Mouse (Mus musculus): ENCODE results near the gene Rhox6. TPM values are rescaled to one million over a fixed set of nuclear protein-coding genes. Genes with fewer than 3 reads are reported as not detected.
"Not testable (repeated sequence)": the region's sequence is repeated elsewhere in the genome, so short reads cannot be mapped to it uniquely, and the experiment has no call there.

Rhox6 gene
- not detected in 2 replicates for polyA plus RNA-seq (2015; fragmentation: Nextera tagmentation; extraction: Ambion mirVana)

- H3K9me3 ChIP-seq (replicated peaks; ENCODE audit: control insufficient read depth, low read length); H3K27me3 ChIP-seq (ENCODE audit: control insufficient read depth, insufficient read depth, low read length); H3K4me2 ChIP-seq (ENCODE audit: low read depth, low read length); H3K4me3 ChIP-seq (ENCODE audit: low read length); H3K9ac ChIP-seq (ENCODE audit: low read length); ATAC-seq (replicated peaks; ENCODE audit: extremely low read depth, insufficient read depth, low FRiP score); H3K36me3 ChIP-seq (ENCODE audit: control insufficient read depth, insufficient read depth); H3K4me1 ChIP-seq (ENCODE audit: control insufficient read depth, insufficient read depth, low read length); H3K27ac ChIP-seq (ENCODE audit: low read length): not testable (repeated sequence)
- WGBS = 81% methylated on average over 4 of the region's 12 CpGs
These were observed at the start of gene Rhox6 for GRCm38 (mm10) chrX:37826610-37827009. Gene Rhox6 (plus strand): TSS chrX:37826910.

DNA sequence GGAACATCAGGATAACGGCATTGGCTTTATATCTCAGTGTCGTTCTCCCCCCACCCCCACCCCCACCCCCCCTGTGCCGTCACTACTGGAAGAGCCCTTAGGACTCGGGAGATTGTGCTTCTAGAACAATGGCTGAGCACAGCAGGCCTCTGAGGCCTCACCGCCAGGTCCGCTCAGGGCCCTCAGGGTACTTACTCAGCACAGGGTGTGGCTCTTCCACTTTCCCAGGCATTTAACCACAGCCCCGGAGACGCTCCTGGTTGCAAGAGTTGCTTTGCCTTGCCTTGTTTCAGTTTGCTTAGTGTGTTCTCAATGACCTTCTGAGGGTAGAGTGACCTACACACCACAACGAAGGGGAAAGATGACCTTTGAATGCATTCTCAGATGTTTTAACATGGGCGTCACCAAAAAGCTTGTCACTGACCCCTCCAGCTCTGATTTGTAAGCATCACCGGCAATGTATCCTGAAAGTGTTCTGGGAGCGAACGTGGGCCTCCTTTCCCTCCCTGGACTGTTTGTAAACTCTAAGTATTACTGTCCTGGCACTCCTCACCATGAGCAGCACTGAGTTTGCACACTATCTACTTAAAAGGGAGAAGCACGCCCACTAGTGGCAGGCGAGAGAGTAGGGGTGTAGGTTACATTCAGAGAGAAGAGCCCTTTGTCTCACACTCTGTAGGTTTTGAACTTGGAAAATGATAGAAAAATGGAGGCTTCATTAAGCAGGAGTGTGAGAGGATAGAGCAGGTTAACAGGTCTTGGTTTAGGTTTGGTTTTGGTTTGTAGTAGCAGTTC is 19.2 kb upstream of the Rhox6 start:
- no peaks in the 10 kb centered on the region for H3K36me3 ChIP-seq (ENCODE audit: control insufficient read depth, insufficient read depth)
- no peaks in the 10 kb centered on the region for H3K9me3 ChIP-seq (replicated peaks; ENCODE audit: control insufficient read depth, low read length)
- H3K9ac ChIP-seq (ENCODE audit: low read length) = no peak overlapping the region
- H3K4me3 ChIP-seq (ENCODE audit: low read length) = no peak overlapping the region
- no peaks in the 10 kb centered on the region for H3K4me1 ChIP-seq (ENCODE audit: control insufficient read depth, insufficient read depth, low read length)
- H3K27me3 ChIP-seq (ENCODE audit: control insufficient read depth, insufficient read depth, low read length) = no peaks in the 10 kb centered on the region
- no peak overlapping the region for H3K27ac ChIP-seq (ENCODE audit: low read length)
- WGBS = 77% methylated on average over 15 of the region's 15 CpGs
- no peak overlapping the region for H3K4me2 ChIP-seq (ENCODE audit: low read depth, low read length)
- ATAC-seq (replicated peaks; ENCODE audit: extremely low read depth, insufficient read depth, low FRiP score) = no peak

DNA sequence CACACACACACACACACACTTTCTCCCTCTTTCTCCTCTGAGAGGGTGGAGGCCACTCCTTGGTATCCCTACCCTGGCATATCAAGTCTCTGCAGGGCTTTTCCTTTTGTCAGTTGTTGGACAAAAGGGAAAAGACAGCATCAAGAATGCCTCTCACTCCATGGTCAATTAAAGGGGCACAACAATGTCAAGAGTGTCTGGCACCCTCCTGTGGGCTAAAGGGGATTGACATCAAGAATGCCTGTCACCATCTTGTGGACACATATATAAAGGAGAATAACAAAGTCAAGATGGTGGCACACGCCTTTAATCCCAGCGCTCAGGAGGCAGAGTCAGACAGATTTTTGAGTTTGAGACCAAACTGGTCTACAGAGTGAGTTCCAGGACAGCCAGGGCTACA is 17.3 kb upstream of the Rhox6 start:
- 78% methylated on average over 2 of the region's 2 CpGs for WGBS
- Histone ChIP-seq H3K27me3 (ENCODE audit: control insufficient read depth, insufficient read depth, low read length) (no peaks in the 10 kb centered on the region), H3K27ac (ENCODE audit: low read length) (no peak overlapping the region), H3K36me3 (ENCODE audit: control insufficient read depth, insufficient read depth) (no peaks in the 10 kb centered on the region), H3K9me3 (replicated peaks; ENCODE audit: control insufficient read depth, low read length) (no peaks in the 10 kb centered on the region), H3K9ac (ENCODE audit: low read length) (no peak overlapping the region), H3K4me3 (ENCODE audit: low read length) (no peak overlapping the region), H3K4me1 (ENCODE audit: control insufficient read depth, insufficient read depth, low read length) (no peaks in the 10 kb centered on the region), H3K4me2 (ENCODE audit: low read depth, low read length) (no peak overlapping the region)
- ATAC-seq (replicated peaks; ENCODE audit: extremely low read depth, insufficient read depth, low FRiP score) = no peak

DNA sequence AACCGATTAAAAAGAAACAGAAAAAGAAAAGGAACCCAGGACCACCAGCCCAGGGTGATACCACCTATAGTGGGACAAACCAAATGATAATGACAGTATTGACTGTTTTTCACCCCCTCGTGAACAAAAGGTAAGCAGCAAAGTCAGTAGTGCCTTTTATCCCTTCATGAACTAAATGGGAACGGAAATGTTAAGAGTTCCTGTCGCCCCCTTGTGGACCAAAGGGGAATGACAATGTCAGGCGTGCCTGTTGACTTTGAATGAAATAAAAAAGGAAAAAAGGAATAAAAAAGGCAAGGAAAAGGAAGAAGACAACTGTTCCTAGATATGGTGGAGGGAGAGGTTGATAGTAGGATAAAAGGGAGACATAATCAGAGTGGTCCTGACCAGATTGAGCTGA is 15.5 kb upstream of the Rhox6 start:
- Histone ChIP-seq H3K36me3 (ENCODE audit: control insufficient read depth, insufficient read depth) (no peaks in the 10 kb centered on the region), H3K27me3 (ENCODE audit: control insufficient read depth, insufficient read depth, low read length) (no peaks in the 10 kb centered on the region), H3K4me3 (ENCODE audit: low read length) (no peak overlapping the region), H3K27ac (ENCODE audit: low read length) (no peak overlapping the region), H3K9me3 (replicated peaks; ENCODE audit: control insufficient read depth, low read length) (no peaks in the 10 kb centered on the region), H3K9ac (ENCODE audit: low read length) (no peak overlapping the region), H3K4me2 (ENCODE audit: low read depth, low read length) (no peak overlapping the region), H3K4me1 (ENCODE audit: control insufficient read depth, insufficient read depth, low read length) (no peaks in the 10 kb centered on the region)
- ATAC-seq (replicated peaks; ENCODE audit: extremely low read depth, insufficient read depth, low FRiP score) = no peak
- WGBS = 23% methylated on average over 5 of the region's 5 CpGs

GRCm38 (mm10) chrX:37815665-37816064 is 11.0 kb upstream of the Rhox6 start:
- H3K27me3 ChIP-seq (ENCODE audit: control insufficient read depth, insufficient read depth, low read length) = no peaks in the 10 kb centered on the region
- no peak overlapping the region for H3K27ac ChIP-seq (ENCODE audit: low read length)
- WGBS = 59% methylated on average over 10 of the region's 10 CpGs
- ATAC-seq (replicated peaks; ENCODE audit: extremely low read depth, insufficient read depth, low FRiP score) = no peak
- H3K4me3 ChIP-seq (ENCODE audit: low read length) = no peak overlapping the region
- H3K9ac ChIP-seq (ENCODE audit: low read length) = no peak overlapping the region
- H3K9me3 ChIP-seq (replicated peaks; ENCODE audit: control insufficient read depth, low read length) = no peaks in the 10 kb centered on the region
- H3K4me1 ChIP-seq (ENCODE audit: control insufficient read depth, insufficient read depth, low read length) = no peaks in the 10 kb centered on the region
- no peaks in the 10 kb centered on the region for H3K36me3 ChIP-seq (ENCODE audit: control insufficient read depth, insufficient read depth)
- no peak overlapping the region for H3K4me2 ChIP-seq (ENCODE audit: low read depth, low read length)

GRCm38 (mm10) chrX:37831386-37831785 is 4.7 kb downstream of the Rhox6 start, which contains the start of gene Rhox7a:
Gene Rhox7a (plus strand): TSS chrX:37831686.
- H3K9me3 ChIP-seq (replicated peaks; ENCODE audit: control insufficient read depth, low read length); H3K36me3 ChIP-seq (ENCODE audit: control insufficient read depth, insufficient read depth); H3K27ac ChIP-seq (ENCODE audit: low read length); ATAC-seq (replicated peaks; ENCODE audit: extremely low read depth, insufficient read depth, low FRiP score); H3K9ac ChIP-seq (ENCODE audit: low read length); H3K4me2 ChIP-seq (ENCODE audit: low read depth, low read length); H3K4me1 ChIP-seq (ENCODE audit: control insufficient read depth, insufficient read depth, low read length); H3K4me3 ChIP-seq (ENCODE audit: low read length); H3K27me3 ChIP-seq (ENCODE audit: control insufficient read depth, insufficient read depth, low read length): not testable (repeated sequence)
- WGBS = 55% methylated on average over 8 of the region's 8 CpGs

GRCm38 (mm10) chrX:37871641-37872040 is 44.9 kb downstream of the Rhox6 start:
- H3K27me3 ChIP-seq (ENCODE audit: control insufficient read depth, insufficient read depth, low read length) = no peaks in the 10 kb centered on the region
- no peak overlapping the region for H3K27ac ChIP-seq (ENCODE audit: low read length)
- H3K4me3 ChIP-seq (ENCODE audit: low read length) = no peak overlapping the region
- no peak overlapping the region for H3K4me2 ChIP-seq (ENCODE audit: low read depth, low read length)
- no peaks in the 10 kb centered on the region for H3K9me3 ChIP-seq (replicated peaks; ENCODE audit: control insufficient read depth, low read length)
- H3K9ac ChIP-seq (ENCODE audit: low read length) = no peak overlapping the region
- H3K4me1 ChIP-seq (ENCODE audit: control insufficient read depth, insufficient read depth, low read length) = no peaks in the 10 kb centered on the region
- no peaks in the 10 kb centered on the region for H3K36me3 ChIP-seq (ENCODE audit: control insufficient read depth, insufficient read depth)
- no peak for ATAC-seq (replicated peaks; ENCODE audit: extremely low read depth, insufficient read depth, low FRiP score)
- WGBS = 100% methylated on average over 2 of the region's 2 CpGs

- Histone ChIP-seq H3K27me3 (ENCODE audit: control insufficient read depth, insufficient read depth, low read length) (no peaks in the 10 kb centered on the region), H3K4me2 (ENCODE audit: low read depth, low read length) (no peak within 1 kb of the TSS), H3K9ac (ENCODE audit: low read length) (no peak within 1 kb of the TSS), H3K36me3 (ENCODE audit: control insufficient read depth, insufficient read depth) (no peaks in the 10 kb centered on the region), H3K4me3 (ENCODE audit: low read length) (no peak within 1 kb of the TSS), H3K9me3 (replicated peaks; ENCODE audit: control insufficient read depth, low read length) (no peaks in the 10 kb centered on the region), H3K4me1 (ENCODE audit: control insufficient read depth, insufficient read depth, low read length) (no peaks in the 10 kb centered on the region), H3K27ac (ENCODE audit: low read length) (no peak within 1 kb of the TSS)
- no peak for ATAC-seq (replicated peaks; ENCODE audit: extremely low read depth, insufficient read depth, low FRiP score)
- WGBS = 64% methylated on average over 4 of the region's 4 CpGs
These were observed 52.1 kb downstream of the Rhox6 start, which contains the start of gene Rhox8 for GRCm38 (mm10) chrX:37878844-37879243. Gene Rhox8 (minus strand): TSS chrX:37878944.

Data from heart, embryonic 16.5 days (tissue).